Mouse (Mus musculus): Measurements from ENCODE around the gene Hps4.

Gene Hps4

DNA sequence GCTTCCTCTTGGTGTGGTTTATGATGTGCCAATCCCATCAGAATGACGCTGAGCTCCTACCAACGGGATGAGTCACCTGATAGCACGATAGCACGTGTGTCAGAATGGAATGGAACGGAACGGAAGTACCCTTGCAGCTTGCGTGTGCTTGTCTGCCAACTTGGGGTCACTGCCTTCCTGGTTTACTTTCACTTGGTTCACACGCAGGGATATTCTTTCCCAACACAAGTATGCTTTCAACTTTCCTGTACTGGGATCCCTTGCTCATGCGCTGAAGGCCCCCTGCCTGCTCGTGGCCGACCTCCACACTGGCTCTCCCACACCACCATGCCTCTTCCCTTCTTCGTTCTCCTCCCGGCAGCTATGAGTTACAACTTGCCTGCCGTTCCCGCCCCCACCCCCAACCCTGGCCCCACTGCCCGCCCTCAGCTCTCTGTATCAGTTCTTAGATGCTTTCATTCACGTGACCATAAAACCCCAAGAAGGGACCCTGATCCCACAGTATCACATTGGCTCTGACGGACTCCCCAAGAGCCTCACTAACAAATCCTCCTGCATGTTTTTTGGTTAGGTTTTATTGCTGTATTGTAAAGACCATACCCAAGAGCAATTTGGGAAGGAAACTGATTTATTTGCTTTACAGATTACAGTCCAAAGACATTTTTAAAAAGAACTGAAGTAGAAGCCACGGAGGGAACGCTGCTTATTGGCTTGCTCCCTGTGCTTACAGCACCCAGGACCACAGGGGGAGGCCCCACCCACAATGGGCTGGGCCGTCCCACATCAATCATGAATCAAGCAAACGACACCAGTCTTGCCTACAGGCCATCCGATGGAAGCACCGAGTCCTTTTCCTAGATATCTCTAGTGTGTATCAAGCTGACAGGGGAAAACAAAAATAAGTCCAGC is 18.0 kb upstream of the Hps4 start:
- peak; percentile 49 for DNase-seq

- DNase-seq: peak; percentile 97
These were observed 17.1 kb upstream of the Hps4 start, which contains the start of gene Tfip11 for GRCm38 (mm10) chr5:112325546-112326445. Gene Tfip11 (plus strand): TSS chr5:112326358.

DNA sequence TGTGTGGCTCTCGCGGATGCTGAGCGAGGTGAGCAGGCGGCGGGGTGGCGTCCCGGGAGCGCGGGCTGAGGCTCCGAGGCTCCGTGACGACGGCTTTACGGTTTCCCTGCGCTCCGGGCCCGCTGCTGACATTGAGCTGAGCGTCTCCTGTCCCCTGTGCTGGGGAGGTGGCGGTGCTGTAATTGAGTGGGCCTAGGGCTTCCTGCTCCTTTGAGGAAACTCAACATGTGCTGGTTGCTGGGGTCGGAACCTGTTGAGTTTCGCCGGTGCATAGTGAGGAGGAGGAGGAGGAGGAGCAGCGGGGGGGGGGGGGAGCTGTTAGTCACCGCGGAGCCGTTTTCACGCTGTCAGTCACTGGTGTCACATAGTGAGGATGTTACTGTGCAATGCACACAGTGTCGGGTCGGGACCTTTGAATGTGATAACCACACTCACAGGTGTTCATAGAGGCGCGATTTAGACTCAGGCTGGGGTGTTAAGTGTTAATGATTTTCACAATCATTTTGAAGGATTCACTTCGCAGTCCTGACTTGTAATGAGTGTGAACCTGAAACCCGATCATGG is 16.4 kb upstream of the Hps4 start:
- DNase-seq: no peak

DNA sequence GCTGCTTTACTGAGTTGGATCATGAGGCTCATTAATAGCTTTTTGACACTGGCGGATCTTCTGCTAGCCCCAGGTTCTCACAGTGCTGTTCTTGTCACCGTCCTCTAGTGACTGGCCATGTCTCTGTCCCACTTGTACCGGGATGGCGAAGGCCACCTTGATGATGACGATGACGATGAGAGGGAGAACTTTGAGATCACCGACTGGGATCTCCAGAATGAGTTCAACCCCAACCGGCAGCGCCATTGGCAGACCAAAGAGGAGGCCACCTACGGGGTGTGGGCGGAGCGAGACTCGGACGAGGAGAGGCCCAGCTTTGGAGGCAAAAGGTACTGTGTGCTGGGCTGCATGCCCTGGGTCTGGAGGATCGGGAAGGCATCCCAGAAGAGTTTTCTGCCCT is 15.0 kb upstream of the Hps4 start:
- no peak for DNase-seq

- no peak for DNase-seq
These were observed 12.9 kb upstream of the Hps4 start for GRCm38 (mm10) chr5:112329805-112330564.

DNA sequence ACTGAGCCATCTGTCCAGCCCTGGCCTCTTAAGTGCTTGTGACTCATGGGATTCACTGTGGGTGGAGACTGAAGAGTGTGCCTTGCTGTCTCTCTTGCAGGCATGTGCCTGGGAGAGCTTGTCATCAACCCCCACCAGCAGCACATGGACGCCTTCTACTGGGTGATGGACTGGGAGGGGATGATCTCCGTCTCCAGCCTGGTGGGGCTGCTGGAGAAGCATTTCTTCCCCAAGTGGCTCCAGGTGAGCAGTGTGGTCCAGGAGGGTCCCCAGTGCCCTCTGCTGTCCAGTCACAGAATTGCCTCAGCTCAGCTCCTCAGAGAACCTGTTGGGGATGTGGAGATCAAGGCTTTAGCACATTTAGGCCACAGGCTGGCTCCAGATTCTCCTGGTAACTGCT is 7.4 kb upstream of the Hps4 start:
- DNase-seq: peak; percentile 63

GRCm38 (mm10) chr5:112337004-112337403 is 5.9 kb upstream of the Hps4 start:
- DNase-seq: no peak

DNA sequence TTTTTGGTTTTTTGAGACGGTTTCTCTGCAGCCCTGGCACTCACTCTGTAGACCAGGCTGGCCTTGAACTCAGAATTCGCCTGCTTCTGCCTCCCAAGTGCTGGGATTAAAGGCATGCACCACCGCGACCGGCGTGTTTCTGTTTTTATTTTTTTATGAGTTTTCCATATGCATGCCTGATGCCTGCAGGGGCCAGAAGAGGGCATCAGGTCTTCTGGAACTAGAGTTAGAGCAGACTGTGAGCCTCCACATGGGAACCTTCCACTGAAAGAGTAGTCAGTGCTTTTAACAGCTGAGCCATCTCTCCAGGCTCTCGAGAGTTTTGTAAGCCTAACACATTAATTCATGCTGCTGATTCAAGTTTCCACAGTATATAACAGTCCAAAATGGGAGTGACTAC is 3.7 kb upstream of the Hps4 start:
- DNase-seq: no peak

DNA sequence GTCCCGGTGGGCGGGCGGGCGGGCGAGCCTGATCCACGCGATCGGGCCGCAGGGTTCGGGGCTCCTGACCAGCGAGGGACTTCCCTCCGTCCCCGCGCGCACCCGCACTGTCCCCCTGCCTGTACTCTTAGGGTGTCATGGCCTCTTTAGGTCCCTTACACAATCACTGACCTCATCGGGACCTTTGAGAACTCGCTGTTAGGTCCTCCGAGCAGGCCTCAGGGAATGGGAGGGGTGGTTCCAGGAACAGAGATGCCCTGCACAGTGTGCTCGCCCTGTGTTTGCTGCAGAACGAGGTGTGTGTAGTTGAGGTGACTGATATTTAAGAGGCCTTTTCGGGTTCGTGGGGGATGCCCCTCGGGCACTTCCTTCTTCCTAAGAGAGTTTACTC is 317 bp downstream of the Hps4 start:
- no peak for DNase-seq

- peak; percentile 62 for DNase-seq
These were observed 1.4 kb downstream of the Hps4 start for GRCm38 (mm10) chr5:112344092-112344960.

DNA sequence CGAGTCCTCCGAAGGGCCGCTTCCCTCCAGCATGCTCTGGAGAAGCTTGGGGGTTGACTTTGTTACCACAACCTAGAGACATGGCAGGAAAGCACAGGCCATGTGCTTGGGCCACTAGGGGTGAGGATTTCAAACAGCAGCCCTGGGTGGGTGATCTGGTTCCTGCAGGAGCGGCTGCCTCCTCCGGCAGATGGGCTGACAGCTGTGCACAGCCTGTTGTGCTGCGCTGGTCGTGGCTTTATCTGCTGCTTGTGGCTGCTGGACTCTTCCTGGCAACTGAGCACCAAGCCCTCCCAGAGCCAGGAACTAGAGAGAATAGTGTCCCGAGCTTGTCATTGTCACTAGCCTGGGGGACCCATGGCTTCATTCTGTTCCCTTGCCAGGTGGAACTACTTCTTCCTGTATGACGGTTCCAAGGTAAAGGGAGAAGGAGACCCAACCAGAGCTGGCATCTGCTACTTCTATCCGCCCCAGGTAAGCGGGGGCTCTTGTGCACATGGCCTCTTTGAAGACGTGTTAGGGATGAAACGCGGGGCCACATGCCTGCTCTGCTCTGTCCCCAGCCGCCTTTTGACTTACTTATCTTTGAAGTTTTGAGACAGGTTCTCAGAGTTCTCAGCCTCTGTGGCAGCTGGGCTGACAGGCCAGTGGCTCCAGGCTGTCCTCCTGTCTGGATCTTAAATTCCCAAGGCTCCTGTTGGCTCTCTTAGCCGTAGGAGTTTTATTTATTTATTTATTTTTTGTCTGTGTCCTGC is 3.5 kb downstream of the Hps4 start:
- no peak for DNase-seq

DNA sequence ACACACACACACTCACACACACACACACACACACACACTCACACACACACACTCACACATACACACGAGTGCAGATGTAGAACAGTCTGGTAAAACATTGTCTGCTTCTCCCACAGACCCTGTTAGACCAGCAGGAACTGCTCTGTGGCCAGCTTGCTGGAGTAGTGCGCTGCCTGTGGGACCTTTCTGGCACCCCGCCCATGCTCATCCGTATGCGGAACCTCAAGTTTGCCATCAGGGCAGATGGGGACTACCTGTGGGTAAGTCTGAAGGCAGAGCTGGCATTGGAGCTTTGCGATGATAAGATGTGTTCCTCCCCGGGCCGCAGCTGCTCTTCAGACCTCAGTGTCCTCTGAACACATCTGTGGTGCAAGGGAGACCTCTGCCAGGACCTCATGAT is 6.3 kb downstream of the Hps4 start:
- no peak for DNase-seq

GRCm38 (mm10) chr5:112355493-112355892 is 12.6 kb downstream of the Hps4 start:
- DNase-seq: peak; percentile 11

DNA sequence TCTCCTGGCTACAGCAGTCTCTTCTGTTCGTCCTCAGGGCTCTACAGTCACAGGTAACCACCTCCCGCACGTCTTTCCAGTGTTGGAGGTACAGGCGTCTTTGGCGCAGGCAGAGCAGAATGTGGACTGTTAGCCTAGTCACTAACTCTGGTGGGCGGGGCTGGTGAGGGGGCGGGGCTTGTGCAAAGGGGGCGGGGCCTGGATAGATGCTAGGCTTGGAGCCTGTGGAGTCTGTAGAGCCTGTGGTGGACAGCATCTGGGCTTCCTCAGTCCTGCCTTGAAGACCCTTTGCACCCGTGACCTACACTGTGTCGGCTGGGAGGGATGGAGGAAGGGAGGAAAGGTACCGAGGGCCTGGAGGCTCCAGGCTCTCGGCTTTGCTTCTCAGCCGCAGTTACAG is 13.0 kb downstream of the Hps4 start, which contains the start of gene Gm6583:
Gene Gm6583 (minus strand): TSS at position 124 of the 400 bp plus-strand sequence.
- DNase-seq: no peak

GRCm38 (mm10) chr5:112356322-112356721 is 13.4 kb downstream of the Hps4 start:
- DNase-seq: peak; percentile 40

GRCm38 (mm10) chr5:112359520-112359919 is 16.6 kb downstream of the Hps4 start:
- DNase-seq: no peak

- no peak for DNase-seq
These were observed 17.2 kb downstream of the Hps4 start for GRCm38 (mm10) chr5:112360077-112360476.

DNA sequence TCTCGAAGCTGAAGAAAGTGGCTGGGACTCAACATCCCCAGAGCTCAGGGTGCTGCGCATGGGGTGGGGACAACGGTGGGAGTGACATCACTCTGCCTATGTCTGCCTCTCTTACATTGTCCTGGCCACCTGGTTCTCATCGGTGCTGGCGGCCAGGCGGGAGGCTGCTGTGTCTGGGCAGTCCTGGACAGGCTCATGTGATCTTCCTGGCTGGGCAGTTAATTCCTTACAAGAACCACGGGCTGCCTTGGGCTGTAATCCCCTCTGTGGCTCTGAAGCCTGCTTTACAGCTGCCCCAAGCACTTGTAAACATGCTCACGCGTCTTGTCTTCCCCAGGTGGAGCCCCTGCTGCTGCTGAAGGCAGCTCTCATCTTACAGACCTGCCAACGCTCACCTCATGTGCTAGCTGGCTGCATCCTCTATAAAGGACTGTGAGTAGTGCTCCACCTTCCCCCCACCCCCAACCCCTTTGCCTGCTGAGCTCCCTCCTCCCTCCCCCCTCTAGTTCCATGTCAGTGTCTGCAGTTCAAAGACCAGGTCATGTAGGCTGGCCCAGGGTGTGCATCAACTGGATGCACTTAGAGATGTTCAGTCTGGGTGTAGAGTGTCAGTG is 21.4 kb downstream of the Hps4 start:
- no peak for DNase-seq

DNA sequence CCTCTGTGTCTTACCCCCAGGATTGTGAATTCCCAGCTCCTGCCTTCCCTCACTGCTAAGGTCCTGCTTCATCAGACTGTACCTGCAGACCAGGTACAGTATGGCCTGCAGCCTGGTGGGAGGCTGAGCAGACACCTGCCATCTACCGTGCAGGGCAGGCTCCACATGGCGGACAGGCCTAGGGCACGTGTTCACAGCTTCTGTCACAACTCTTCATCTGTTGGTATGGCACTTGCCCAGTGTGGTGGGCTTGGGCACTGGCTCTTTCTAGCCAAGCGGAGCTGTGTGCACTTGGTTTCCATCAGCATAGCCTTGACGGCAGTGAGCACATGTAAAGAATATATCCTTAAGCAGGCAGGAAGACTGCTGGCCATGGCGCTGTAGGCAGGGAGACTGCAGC is 24.0 kb downstream of the Hps4 start:
- DNase-seq: no peak

- DNase-seq: no peak
These were observed 24.5 kb downstream of the Hps4 start for GRCm38 (mm10) chr5:112367338-112367737.
